Mouse (Mus musculus): Measurements from ENCODE around the gene Spata7. TPM values are rescaled to one million over a fixed set of nuclear protein-coding genes. Genes with fewer than 3 reads are reported as not detected.

Spata7 gene
- polyA plus RNA-seq (2016; fragmentation: Nextera tagmentation; extraction: Ambion mirVana): 22.5 and 27.6 TPM in 2 replicates

- H3K4me2 ChIP-seq: peak within 1 kb of the TSS; percentile 61
- peaks cover 5% of the 10 kb centered on the region for H3K4me1 ChIP-seq (replicated peaks)
- H3K9ac ChIP-seq (replicated peaks): peak within 1 kb of the TSS; percentile 67
- H3K27ac ChIP-seq: no peak within 1 kb of the TSS
- peak within 1 kb of the TSS; percentile 77 for H3K4me3 ChIP-seq (replicated peaks)
- peak; percentile 88 for ATAC-seq (ENCODE audit: insufficient number of reproducible peaks, insufficient read depth, low FRiP score, low TSS enrichment, low read depth)
- peaks cover 6% of the 10 kb centered on the region; the same call in 1 of the 2 replicates for H3K9me3 ChIP-seq
- H3K36me3 ChIP-seq: peaks cover 4% of the 10 kb centered on the region; the same call in 1 of the 2 replicates
- 3% methylated on average over 32 of the region's 32 CpGs for WGBS
- no peaks in the 10 kb centered on the region for H3K27me3 ChIP-seq
These were observed at the start of gene Spata7 for GRCm38 (mm10) chr12:98627392-98628259. TSS of gene Spata7 (plus strand) at chr12:98628157.

DNA sequence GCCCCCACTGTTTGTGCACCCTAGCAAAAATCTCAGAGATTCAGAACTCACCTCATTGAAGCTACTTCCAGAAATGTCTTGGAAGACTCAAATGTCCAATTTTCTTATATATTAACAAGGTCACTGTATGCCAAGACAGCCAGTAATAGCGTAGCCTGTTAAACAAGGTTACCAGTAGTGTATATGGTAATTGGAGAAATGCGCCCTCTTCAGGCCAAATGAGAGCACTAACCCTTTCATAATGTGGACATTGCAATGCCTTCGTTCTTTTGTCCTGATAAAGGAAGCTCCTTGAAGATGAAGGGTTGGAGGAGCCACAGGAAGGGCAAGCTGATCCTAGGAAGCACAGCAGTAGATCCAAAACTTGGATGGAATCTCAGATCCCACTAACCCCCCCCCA is 42.7 kb upstream of the Spata7 start:
- 40% methylated on average over 3 of the region's 3 CpGs for WGBS
- Histone ChIP-seq H3K36me3 (no peaks in the 10 kb centered on the region), H3K4me2 (no peak overlapping the region)

DNA sequence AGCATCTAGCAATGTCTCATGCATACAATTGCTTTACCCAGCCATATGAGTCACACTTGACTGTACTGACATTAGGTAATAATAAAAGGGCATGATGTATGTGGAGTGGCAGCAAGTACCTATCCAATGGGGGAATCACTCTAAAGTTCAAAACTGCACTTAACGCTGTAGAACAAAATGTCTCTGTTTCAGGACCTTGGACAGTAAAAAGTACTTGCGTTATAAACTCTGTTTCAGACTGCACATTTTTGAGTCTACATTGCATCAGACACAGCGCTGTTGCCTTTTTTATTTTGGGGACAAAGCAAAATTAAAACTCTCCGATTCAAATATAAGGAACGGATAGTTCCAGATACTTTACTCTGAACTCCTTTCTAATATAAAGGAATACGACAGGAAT is 39.4 kb upstream of the Spata7 start:
- ATAC-seq (ENCODE audit: insufficient number of reproducible peaks, insufficient read depth, low FRiP score, low TSS enrichment, low read depth): no peak
- Histone ChIP-seq H3K27ac (no peak overlapping the region), H3K9me3 (peaks cover 11% of the 10 kb centered on the region; the same call in 1 of the 2 replicates), H3K4me3 (replicated peaks) (no peak overlapping the region), H3K27me3 (no peaks in the 10 kb centered on the region), H3K4me1 (replicated peaks) (no peaks in the 10 kb centered on the region), H3K4me2 (no peak overlapping the region), H3K9ac (replicated peaks) (no peak overlapping the region), H3K36me3 (no peaks in the 10 kb centered on the region)
- WGBS: 65% methylated on average over 6 of the region's 6 CpGs

More for the DNA sequence above, 42.7 kb upstream of the Spata7 start:
- no peaks in the 10 kb centered on the region for H3K9me3 ChIP-seq
- H3K4me1 ChIP-seq (replicated peaks): no peaks in the 10 kb centered on the region
- ATAC-seq (ENCODE audit: insufficient number of reproducible peaks, insufficient read depth, low FRiP score, low TSS enrichment, low read depth): no peak
- no peak overlapping the region for H3K9ac ChIP-seq (replicated peaks)
- no peak overlapping the region for H3K27ac ChIP-seq
- H3K4me3 ChIP-seq (replicated peaks): no peak overlapping the region
- H3K27me3 ChIP-seq: no peaks in the 10 kb centered on the region

GRCm38 (mm10) chr12:98591016-98591415 is 36.9 kb upstream of the Spata7 start:
- Histone ChIP-seq H3K4me1 (replicated peaks) (no peaks in the 10 kb centered on the region), H3K9me3 (peaks cover 11% of the 10 kb centered on the region; the same call in 1 of the 2 replicates), H3K36me3 (no peaks in the 10 kb centered on the region), H3K4me2 (no peak overlapping the region), H3K27ac (no peak overlapping the region), H3K27me3 (no peaks in the 10 kb centered on the region), H3K9ac (replicated peaks) (no peak overlapping the region), H3K4me3 (replicated peaks) (no peak overlapping the region)
- WGBS: 86% methylated on average over 2 of the region's 2 CpGs
- ATAC-seq (ENCODE audit: insufficient number of reproducible peaks, insufficient read depth, low FRiP score, low TSS enrichment, low read depth): no peak

GRCm38 (mm10) chr12:98600861-98601260 is 27.1 kb upstream of the Spata7 start:
- Histone ChIP-seq H3K9ac (replicated peaks) (no peak overlapping the region), H3K36me3 (no peaks in the 10 kb centered on the region), H3K9me3 (peaks cover 14% of the 10 kb centered on the region), H3K4me3 (replicated peaks) (no peak overlapping the region), H3K27ac (no peak overlapping the region), H3K27me3 (no peaks in the 10 kb centered on the region), H3K4me1 (replicated peaks) (no peaks in the 10 kb centered on the region), H3K4me2 (no peak overlapping the region)
- ATAC-seq (ENCODE audit: insufficient number of reproducible peaks, insufficient read depth, low FRiP score, low TSS enrichment, low read depth): no peak
- 84% methylated on average over 5 of the region's 5 CpGs for WGBS

DNA sequence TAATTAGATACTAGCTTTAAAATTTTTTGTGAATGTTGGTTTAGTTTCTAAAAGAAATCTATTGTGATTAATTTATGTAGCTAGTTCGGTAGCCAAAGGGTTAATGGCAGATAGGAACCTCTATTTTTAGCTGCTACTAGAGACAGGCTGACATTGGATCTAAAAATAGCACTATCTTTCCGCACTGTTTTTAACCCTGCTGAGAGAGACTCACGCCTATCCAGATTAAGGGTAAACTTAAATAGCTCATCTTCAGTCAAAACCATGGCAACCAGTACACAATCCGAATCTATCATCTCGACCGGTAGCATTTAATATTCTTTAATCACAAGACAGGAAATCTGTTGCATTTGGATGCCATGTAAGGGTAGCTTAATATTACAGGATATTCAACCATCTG is 25.8 kb upstream of the Spata7 start:
- Histone ChIP-seq H3K4me3 (replicated peaks) (no peak overlapping the region), H3K9me3 (peaks cover 10% of the 10 kb centered on the region), H3K27ac (no peak overlapping the region), H3K4me1 (replicated peaks) (no peaks in the 10 kb centered on the region), H3K9ac (replicated peaks) (no peak overlapping the region), H3K27me3 (no peaks in the 10 kb centered on the region), H3K4me2 (no peak overlapping the region), H3K36me3 (no peaks in the 10 kb centered on the region)
- no peak for ATAC-seq (ENCODE audit: insufficient number of reproducible peaks, insufficient read depth, low FRiP score, low TSS enrichment, low read depth)
- 58% methylated on average over 6 of the region's 6 CpGs for WGBS

DNA sequence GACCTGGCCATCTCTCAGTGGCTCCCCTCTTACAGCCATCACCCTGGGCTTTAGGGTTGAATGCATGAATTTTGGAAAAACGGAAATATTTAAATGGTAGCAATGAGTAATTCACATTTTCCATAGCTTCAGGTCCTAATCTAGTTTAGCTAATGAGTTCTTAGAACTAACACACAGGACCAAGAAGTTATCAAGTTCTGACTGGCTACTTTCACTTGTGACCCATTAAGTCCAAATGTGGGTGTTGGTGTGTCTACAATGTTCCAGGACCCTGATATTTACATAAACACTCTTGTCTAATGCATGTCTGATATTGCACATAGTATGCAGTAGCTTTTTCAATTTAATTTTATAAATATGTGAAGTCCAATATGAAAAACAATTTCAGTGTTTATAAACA is 22.7 kb upstream of the Spata7 start:
- H3K9me3 ChIP-seq: no peaks in the 10 kb centered on the region
- H3K9ac ChIP-seq (replicated peaks): no peak overlapping the region
- no peak overlapping the region for H3K27ac ChIP-seq
- no peak for ATAC-seq (ENCODE audit: insufficient number of reproducible peaks, insufficient read depth, low FRiP score, low TSS enrichment, low read depth)
- H3K4me2 ChIP-seq: no peak overlapping the region
- 81% methylated on average over 1 of the region's 1 CpGs for WGBS
- no peak overlapping the region for H3K4me3 ChIP-seq (replicated peaks)
- no peaks in the 10 kb centered on the region for H3K4me1 ChIP-seq (replicated peaks)
- H3K27me3 ChIP-seq: no peaks in the 10 kb centered on the region
- no peaks in the 10 kb centered on the region for H3K36me3 ChIP-seq

GRCm38 (mm10) chr12:98606595-98607290 is 21.2 kb upstream of the Spata7 start:
- Histone ChIP-seq H3K4me2 (no peak overlapping the region), H3K9ac (replicated peaks) (no peak overlapping the region), H3K36me3 (no peaks in the 10 kb centered on the region), H3K27me3 (no peaks in the 10 kb centered on the region), H3K27ac (no peak overlapping the region), H3K4me3 (replicated peaks) (no peak overlapping the region), H3K9me3 (no peaks in the 10 kb centered on the region), H3K4me1 (replicated peaks) (no peaks in the 10 kb centered on the region)
- no peak for ATAC-seq (ENCODE audit: insufficient number of reproducible peaks, insufficient read depth, low FRiP score, low TSS enrichment, low read depth)
- 69% methylated on average over 5 of the region's 5 CpGs for WGBS

GRCm38 (mm10) chr12:98610341-98610740 is 17.6 kb upstream of the Spata7 start:
- ATAC-seq (ENCODE audit: insufficient number of reproducible peaks, insufficient read depth, low FRiP score, low TSS enrichment, low read depth): no peak
- H3K27ac ChIP-seq: no peak overlapping the region
- H3K9ac ChIP-seq (replicated peaks): no peak overlapping the region
- no peaks in the 10 kb centered on the region for H3K9me3 ChIP-seq
- H3K4me2 ChIP-seq: no peak overlapping the region
- H3K36me3 ChIP-seq: no peaks in the 10 kb centered on the region
- peaks cover 4% of the 10 kb centered on the region for H3K4me1 ChIP-seq (replicated peaks)
- H3K4me3 ChIP-seq (replicated peaks): no peak overlapping the region
- 75% methylated on average over 3 of the region's 3 CpGs for WGBS
- no peaks in the 10 kb centered on the region for H3K27me3 ChIP-seq

GRCm38 (mm10) chr12:98614910-98615508 is 12.9 kb upstream of the Spata7 start:
- no peak overlapping the region for H3K4me3 ChIP-seq (replicated peaks)
- peaks cover 11% of the 10 kb centered on the region for H3K4me1 ChIP-seq (replicated peaks)
- 52% methylated on average over 3 of the region's 3 CpGs for WGBS
- H3K4me2 ChIP-seq: no peak overlapping the region
- no peak overlapping the region for H3K9ac ChIP-seq (replicated peaks)
- H3K27ac ChIP-seq: 0 out of 2 replicates have a peak overlapping the region, but pooled peaks have one; percentile 23
- H3K36me3 ChIP-seq: no peaks in the 10 kb centered on the region
- no peaks in the 10 kb centered on the region for H3K9me3 ChIP-seq
- 0 out of 2 replicates have a peak, but pooled peaks have one; percentile 10 for ATAC-seq (ENCODE audit: insufficient number of reproducible peaks, insufficient read depth, low FRiP score, low TSS enrichment, low read depth)
- no peaks in the 10 kb centered on the region for H3K27me3 ChIP-seq

- no peaks in the 10 kb centered on the region for H3K9me3 ChIP-seq
These were observed 12.2 kb upstream of the Spata7 start for GRCm38 (mm10) chr12:98615746-98616145.

More at GRCm38 (mm10) chr12:98615746-98616145, 12.2 kb upstream of the Spata7 start:
- Histone ChIP-seq H3K36me3 (no peaks in the 10 kb centered on the region), H3K27ac (no peak overlapping the region), H3K4me1 (replicated peaks) (peaks cover 11% of the 10 kb centered on the region), H3K9ac (replicated peaks) (no peak overlapping the region), H3K4me2 (no peak overlapping the region), H3K4me3 (replicated peaks) (no peak overlapping the region), H3K27me3 (no peaks in the 10 kb centered on the region)
- ATAC-seq (ENCODE audit: insufficient number of reproducible peaks, insufficient read depth, low FRiP score, low TSS enrichment, low read depth): 0 out of 2 replicates have a peak, but pooled peaks have one; percentile 52
- 55% methylated on average over 5 of the region's 5 CpGs for WGBS
